Mouse (Mus musculus): ENCODE results near the gene Tmem127. TPM values are rescaled to one million over a fixed set of nuclear protein-coding genes. Genes with fewer than 3 reads are reported as not detected.
"Not testable (repeated sequence)": the region's sequence is repeated elsewhere in the genome, so short reads cannot be mapped to it uniquely, and the experiment has no call there.

Gene Tmem127
- polyA plus RNA-seq (2015; fragmentation: Nextera tagmentation; extraction: Ambion mirVana), result 55.2 and 58.7 TPM in 2 replicates

DNA sequence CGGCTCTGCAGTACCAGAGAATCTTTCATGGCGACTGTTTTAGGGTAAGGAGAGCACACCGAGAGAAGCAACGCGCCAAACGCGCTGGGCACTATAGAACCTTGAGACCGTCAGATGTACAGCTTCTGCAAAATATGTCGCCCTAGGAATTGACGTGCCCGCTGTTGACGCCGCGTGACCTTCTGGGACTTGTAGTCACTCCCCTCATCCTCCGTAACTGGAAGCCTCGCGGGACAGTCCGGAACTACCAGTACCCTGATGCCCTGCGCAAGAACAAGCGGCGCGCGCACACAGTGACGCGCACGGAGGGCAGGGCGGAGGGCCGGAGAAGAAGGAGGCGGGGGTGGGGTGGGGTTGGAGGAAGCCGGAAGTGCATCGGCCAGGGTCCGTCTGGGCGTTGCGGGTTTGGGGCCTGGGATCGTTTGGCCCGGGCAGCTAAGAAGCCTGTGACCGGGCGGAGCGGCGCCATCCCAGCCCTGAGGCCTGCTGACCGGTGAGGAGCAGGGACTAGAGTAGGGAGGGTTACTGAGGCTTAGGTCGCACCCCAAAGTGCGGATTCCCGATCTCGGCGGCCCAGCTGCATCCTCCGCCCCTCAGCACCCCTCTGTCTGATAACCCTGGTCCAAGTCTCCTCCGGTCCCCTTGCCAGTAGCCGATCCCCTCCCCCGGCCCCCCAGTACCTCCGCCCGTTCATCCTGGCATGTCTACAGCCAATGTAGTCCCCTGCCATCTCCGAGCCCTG lies at the start of gene Tmem127, which contains the start of gene Ciao1:
Tmem127 (plus strand) TSS at position 317 of the 742 bp plus-strand sequence.
Ciao1 (minus strand) TSS at position 225 of the 742 bp plus-strand sequence.
- H3K27ac ChIP-seq (replicated peaks), result peak within 1 kb of the TSS; percentile 89
- H3K4me1 ChIP-seq (replicated peaks), result peaks cover 40% of the 10 kb centered on the region
- peaks cover 34% of the 10 kb centered on the region for H3K36me3 ChIP-seq
- ATAC-seq (ENCODE audit: low FRiP score, low read depth), result peak; percentile 98
- H3K4me2 ChIP-seq, result peak within 1 kb of the TSS; percentile 92
- no peaks in the 10 kb centered on the region for H3K9me3 ChIP-seq
- under 1% methylated on average over 53 of the region's 53 CpGs for WGBS
- peak within 1 kb of the TSS; percentile 99 for H3K4me3 ChIP-seq
- H3K27me3 ChIP-seq, result no peaks in the 10 kb centered on the region
- peak within 1 kb of the TSS; percentile 96 for H3K9ac ChIP-seq

DNA sequence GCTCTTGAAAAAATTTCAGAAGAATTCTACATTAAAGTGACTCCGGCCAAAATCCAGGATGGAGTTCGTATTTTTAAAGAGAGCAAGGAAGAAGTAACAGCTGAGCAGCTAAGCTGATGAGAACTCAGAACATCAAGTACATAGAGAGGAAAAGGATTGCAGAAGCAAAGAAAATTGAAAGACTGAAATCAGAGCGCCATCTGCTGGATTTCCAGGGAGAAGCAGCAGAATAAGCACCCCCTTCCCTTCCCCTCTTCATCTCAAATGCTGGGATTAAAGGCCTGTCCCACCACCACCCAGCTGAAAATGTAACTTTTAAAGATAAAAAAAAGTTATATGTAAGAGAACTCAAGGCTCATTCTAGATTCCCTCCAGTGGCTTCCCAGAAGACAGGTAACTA lies 42.8 kb upstream of the Tmem127 start:
- 35% methylated on average over 3 of the region's 3 CpGs for WGBS

DNA sequence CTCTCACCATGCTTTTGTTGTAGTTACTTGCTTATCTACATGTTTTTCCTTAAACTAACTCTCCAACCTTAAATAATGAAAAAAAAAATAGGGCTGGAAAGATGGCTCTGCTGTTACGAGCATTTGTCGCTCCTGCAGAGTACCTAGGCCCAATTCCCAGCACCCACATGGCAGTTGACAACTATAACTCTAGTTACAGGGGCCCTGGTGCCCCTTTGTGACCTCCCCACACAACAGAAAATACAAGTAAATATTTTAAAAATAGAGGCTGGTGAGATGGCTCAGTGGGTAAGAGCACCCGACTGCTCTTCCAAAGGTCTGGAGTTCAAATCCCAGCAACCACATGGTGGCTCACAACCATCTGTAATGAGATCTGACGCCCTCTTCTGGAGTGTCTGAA lies 41.8 kb upstream of the Tmem127 start:
- not testable (repeated sequence) for H3K9me3 ChIP-seq; H3K36me3 ChIP-seq; H3K27ac ChIP-seq (replicated peaks); H3K4me3 ChIP-seq; H3K9ac ChIP-seq; H3K4me2 ChIP-seq; H3K27me3 ChIP-seq; ATAC-seq (ENCODE audit: low FRiP score, low read depth)
- WGBS, result 87% methylated on average over 4 of the region's 4 CpGs
- peaks cover 18% of the 10 kb centered on the region for H3K4me1 ChIP-seq (replicated peaks)

More for the DNA sequence above, 42.8 kb upstream of the Tmem127 start:
- Histone ChIP-seq H3K4me1 (replicated peaks) (peaks cover 17% of the 10 kb centered on the region), H3K27me3 (no peaks in the 10 kb centered on the region), H3K4me2 (no peak overlapping the region), H3K27ac (replicated peaks) (no peak overlapping the region), H3K9ac (no peak overlapping the region), H3K9me3 (no peaks in the 10 kb centered on the region), H3K36me3 (peaks cover 5% of the 10 kb centered on the region), H3K4me3 (no peak overlapping the region)
- no peak for ATAC-seq (ENCODE audit: low FRiP score, low read depth)

DNA sequence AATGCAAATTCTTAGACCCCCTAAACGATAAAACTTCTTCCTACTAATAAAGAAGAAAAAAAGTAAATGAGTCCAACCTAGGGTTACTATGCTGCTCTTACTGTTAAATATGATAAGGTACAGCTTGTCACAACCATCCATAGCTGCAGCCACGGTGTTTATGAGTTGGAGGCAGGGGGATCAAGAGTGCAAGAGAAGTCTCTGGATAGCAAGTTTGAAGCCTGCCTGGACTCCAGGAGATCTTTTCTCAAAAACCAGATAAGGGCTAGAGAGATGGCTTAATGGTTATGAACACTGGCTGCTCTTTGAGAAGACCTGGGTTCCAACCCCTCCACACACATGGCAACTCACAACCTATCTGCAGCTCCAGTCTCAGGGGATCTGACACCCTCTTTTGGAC lies 40.8 kb upstream of the Tmem127 start:
- Histone ChIP-seq H3K4me2 (no peak overlapping the region), H3K4me3 (no peak overlapping the region), H3K36me3 (peaks cover 16% of the 10 kb centered on the region), H3K27me3 (no peaks in the 10 kb centered on the region), H3K9ac (no peak overlapping the region), H3K27ac (replicated peaks) (no peak overlapping the region), H3K9me3 (no peaks in the 10 kb centered on the region), H3K4me1 (replicated peaks) (peaks cover 18% of the 10 kb centered on the region)
- no peak for ATAC-seq (ENCODE audit: low FRiP score, low read depth)
- WGBS, result 92% methylated on average over 2 of the region's 2 CpGs

DNA sequence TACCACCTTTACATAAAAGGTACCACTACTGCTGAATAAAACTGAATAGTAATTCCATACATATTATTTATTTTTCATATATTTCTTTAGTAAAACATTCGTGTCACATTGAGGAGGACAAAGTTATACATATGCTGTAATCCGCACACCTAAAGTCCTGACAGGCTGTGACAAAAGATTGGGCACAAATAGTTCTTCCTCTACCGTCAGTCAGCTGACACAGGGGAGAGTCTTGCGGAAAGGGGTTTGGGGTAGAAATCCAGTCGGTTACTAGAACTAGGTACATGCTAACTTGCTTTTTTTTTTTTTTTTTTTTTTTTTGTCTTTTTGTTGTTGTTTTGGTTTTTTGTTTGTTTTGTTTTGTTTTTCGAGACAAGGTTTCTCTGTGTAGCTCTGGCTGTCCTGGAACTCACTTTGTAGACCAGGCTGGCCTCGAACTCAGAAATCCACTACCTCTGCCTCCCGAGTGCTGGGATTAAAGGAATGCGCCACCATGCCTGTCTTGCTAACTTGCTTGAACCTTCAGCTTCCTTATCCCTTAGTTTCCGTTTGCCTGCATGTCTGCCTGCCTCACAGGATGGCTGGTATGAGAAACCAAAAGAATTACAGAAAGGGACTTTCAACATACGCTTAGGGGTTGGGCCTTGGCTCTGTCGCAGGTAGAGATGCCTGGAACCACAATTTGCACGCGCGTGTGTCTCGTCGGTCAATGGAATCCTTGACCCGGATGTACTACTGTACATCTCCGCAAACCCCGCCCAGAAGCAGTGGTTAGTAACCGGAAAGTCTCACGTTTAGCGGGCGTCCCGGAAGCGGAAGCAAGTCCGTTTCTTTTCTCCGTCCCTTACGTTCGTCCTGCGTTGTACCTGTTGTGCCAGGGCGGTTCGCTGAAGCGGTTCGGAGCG lies 39.9 kb upstream of the Tmem127 start, which contains the start of the genes 1810024B03Rik and Snrnp200:
1810024B03Rik (minus strand) TSS at position 734 of the 905 bp plus-strand sequence.
Snrnp200 (plus strand) TSS at position 840 of the 905 bp plus-strand sequence.
- H3K9me3 ChIP-seq, result no peaks in the 10 kb centered on the region
- peak within 1 kb of the TSS; percentile 84 for H3K27ac ChIP-seq (replicated peaks)
- peak; percentile 99 for ATAC-seq (ENCODE audit: low FRiP score, low read depth)
- no peaks in the 10 kb centered on the region for H3K27me3 ChIP-seq
- peak within 1 kb of the TSS; percentile 99 for H3K4me3 ChIP-seq
- H3K9ac ChIP-seq, result peak within 1 kb of the TSS; percentile 84
- peaks cover 25% of the 10 kb centered on the region for H3K36me3 ChIP-seq
- 12% methylated on average over 36 of the region's 36 CpGs for WGBS
- peak within 1 kb of the TSS; percentile 74 for H3K4me2 ChIP-seq
- H3K4me1 ChIP-seq (replicated peaks), result peaks cover 18% of the 10 kb centered on the region

DNA sequence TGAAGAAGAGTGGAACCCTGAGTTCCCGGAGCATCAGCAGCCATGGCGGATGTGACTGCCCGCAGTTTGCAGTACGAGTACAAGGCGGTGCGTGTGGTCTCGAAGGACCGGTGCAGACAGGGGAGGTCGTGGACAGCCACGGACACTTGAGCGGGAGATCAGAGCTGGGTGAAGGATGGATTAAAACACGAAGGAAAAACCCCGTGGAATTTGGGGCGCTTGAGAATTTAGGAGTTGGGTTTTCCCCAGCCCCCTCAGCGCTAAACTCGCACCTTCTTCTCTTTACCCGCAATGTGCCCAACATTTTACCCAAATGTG lies 39.3 kb upstream of the Tmem127 start:
- Histone ChIP-seq H3K9me3 (no peaks in the 10 kb centered on the region), H3K36me3 (peaks cover 29% of the 10 kb centered on the region), H3K9ac (peak overlapping the region; percentile 84), H3K4me2 (peak overlapping the region; percentile 74), H3K27me3 (no peaks in the 10 kb centered on the region), H3K4me1 (replicated peaks) (peaks cover 18% of the 10 kb centered on the region), H3K27ac (replicated peaks) (peak overlapping the region; percentile 84), H3K4me3 (peak overlapping the region; percentile 99)
- ATAC-seq (ENCODE audit: low FRiP score, low read depth), result no peak; the same call in 1 of the 2 replicates
- WGBS, result under 1% methylated on average over 17 of the region's 17 CpGs

DNA sequence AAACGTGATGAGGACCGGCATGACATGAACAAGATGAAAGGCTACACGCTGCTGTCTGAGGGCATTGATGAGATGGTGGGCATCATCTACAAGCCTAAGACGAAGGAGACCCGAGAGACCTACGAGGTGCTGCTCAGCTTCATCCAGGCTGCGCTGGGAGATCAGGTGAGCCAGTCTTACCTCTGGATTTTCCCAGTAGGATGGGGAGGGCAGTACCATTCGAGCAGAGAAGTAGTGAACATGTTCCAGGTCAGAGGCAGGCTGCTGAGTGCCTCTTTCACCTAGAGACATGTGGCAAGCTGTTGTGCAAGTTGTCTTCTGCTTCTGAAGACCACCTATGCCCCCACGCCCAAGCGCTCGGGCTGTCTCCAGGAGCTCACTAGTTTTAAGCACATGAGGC lies 37.0 kb upstream of the Tmem127 start:
- ATAC-seq (ENCODE audit: low FRiP score, low read depth), result no peak
- no peaks in the 10 kb centered on the region for H3K9me3 ChIP-seq
- no peak overlapping the region for H3K4me3 ChIP-seq
- H3K27ac ChIP-seq (replicated peaks), result no peak overlapping the region
- H3K9ac ChIP-seq, result no peak overlapping the region
- H3K4me2 ChIP-seq, result no peak overlapping the region
- 97% methylated on average over 11 of the region's 11 CpGs for WGBS
- no peaks in the 10 kb centered on the region for H3K27me3 ChIP-seq
- H3K4me1 ChIP-seq (replicated peaks), result peaks cover 18% of the 10 kb centered on the region
- H3K36me3 ChIP-seq, result peaks cover 52% of the 10 kb centered on the region

DNA sequence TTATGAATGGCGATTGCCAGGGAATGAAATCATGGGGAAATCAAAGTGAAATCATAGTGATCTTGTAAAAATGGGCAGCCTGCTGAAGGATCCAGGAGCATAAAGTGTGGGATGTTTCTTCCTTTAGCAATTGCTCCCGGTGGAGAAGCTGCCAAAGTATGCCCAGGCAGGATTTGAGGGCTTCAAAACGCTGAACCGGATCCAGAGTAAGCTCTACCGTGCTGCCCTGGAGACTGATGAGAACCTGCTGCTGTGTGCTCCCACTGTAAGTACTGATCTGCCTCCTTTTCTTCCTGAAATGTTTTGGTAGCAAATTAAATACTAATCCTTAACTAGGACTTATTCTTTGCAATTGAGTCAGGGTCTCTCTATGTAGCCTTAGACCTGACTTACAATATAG lies 30.0 kb upstream of the Tmem127 start:
- no peak for ATAC-seq (ENCODE audit: low FRiP score, low read depth)
- WGBS, result 97% methylated on average over 5 of the region's 5 CpGs
- no peaks in the 10 kb centered on the region for H3K4me1 ChIP-seq (replicated peaks)

DNA sequence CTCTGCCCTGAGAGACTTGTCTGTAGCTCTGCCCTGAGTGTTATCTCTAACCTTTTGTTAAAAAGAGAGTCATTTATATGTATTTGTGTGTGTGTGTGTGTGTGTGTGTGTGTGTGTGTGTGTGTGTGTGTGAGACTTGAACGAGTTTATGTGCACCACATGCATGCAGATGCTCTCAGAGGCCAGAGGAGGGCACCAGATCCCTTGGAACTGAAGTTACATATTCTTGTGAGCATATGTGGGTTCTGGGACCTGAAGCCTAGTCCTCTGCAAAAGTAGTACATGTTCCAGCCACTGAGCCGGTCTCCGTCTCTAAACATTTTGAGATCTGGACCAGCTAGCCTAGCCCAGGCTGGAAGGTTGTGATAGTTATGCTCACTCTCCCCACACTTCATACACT lies 22.4 kb upstream of the Tmem127 start:
- Histone ChIP-seq H3K9ac (no peak overlapping the region), H3K4me1 (replicated peaks) (no peaks in the 10 kb centered on the region), H3K36me3 (peaks cover 93% of the 10 kb centered on the region), H3K9me3 (no peaks in the 10 kb centered on the region), H3K4me2 (no peak overlapping the region), H3K27ac (replicated peaks) (no peak overlapping the region), H3K27me3 (no peaks in the 10 kb centered on the region), H3K4me3 (no peak overlapping the region)
- 99% methylated on average over 3 of the region's 3 CpGs for WGBS
- ATAC-seq (ENCODE audit: low FRiP score, low read depth), result no peak

More for the DNA sequence above, 30.0 kb upstream of the Tmem127 start:
- Histone ChIP-seq H3K4me2 (no peak overlapping the region), H3K27me3 (no peaks in the 10 kb centered on the region), H3K9ac (no peak overlapping the region), H3K4me3 (no peak overlapping the region), H3K9me3 (no peaks in the 10 kb centered on the region), H3K27ac (replicated peaks) (no peak overlapping the region), H3K36me3 (peaks cover 95% of the 10 kb centered on the region)

DNA sequence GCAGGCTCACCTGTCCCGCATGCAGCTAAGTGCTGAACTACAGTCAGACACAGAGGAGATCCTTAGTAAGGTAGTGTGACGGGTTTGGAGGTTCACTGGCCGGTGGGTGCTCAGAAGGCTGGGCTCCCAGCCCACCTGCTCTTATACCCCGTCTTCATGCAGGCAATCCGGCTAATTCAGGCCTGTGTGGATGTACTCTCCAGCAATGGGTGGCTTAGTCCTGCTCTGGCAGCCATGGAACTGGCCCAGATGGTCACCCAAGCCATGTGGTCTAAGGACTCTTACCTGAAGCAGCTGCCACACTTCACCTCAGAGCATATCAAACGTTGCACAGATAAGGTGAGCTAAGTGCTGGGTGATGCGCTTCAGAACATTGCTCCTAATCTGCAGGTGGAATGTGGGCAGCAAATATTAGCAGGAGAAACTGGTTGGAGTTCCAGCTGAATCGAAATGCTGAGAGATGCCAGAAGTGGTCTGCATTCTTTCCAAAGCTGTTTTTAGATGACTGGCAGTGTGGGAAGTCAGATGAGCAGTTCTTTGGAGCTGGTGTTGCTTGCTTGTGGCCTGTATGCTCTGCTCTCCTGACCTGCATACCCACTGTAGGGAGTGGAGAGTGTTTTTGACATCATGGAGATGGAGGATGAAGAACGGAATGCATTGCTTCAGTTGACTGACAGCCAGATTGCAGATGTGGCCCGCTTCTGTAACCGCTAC lies 9.7 kb upstream of the Tmem127 start:
- 96% methylated on average over 11 of the region's 11 CpGs for WGBS
- Histone ChIP-seq H3K27me3 (no peaks in the 10 kb centered on the region), H3K27ac (replicated peaks) (no peak overlapping the region), H3K9me3 (no peaks in the 10 kb centered on the region), H3K36me3 (peaks cover 86% of the 10 kb centered on the region), H3K9ac (no peak overlapping the region), H3K4me3 (no peak overlapping the region), H3K4me2 (no peak overlapping the region), H3K4me1 (replicated peaks) (no peaks in the 10 kb centered on the region)
- no peak for ATAC-seq (ENCODE audit: low FRiP score, low read depth)

DNA sequence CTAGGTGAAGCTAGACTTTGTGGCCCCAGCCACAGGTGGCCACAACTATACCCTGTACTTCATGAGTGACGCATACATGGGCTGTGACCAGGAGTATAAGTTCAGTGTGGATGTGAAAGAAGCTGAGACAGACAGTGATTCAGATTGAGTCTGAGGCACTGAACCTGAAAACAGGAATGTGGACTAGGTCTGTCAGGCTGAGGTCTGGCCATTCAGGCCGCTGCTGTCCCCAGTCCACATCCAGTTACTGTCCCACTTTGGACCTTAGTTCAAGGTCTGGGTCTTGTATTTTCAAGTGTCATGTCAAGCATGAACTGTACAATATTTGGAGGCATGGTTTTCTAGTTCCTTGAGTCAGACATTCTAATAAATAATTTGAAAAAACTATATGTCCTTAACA lies 7.6 kb upstream of the Tmem127 start:
- ATAC-seq (ENCODE audit: low FRiP score, low read depth), result no peak
- Histone ChIP-seq H3K4me3 (no peak overlapping the region), H3K27me3 (no peaks in the 10 kb centered on the region), H3K4me1 (replicated peaks) (no peaks in the 10 kb centered on the region), H3K27ac (replicated peaks) (no peak overlapping the region), H3K36me3 (peaks cover 82% of the 10 kb centered on the region), H3K4me2 (no peak overlapping the region), H3K9ac (no peak overlapping the region), H3K9me3 (no peaks in the 10 kb centered on the region)
- 90% methylated on average over 2 of the region's 2 CpGs for WGBS

All from hindbrain, embryonic 15.5 days (tissue).